Mouse (Mus musculus): Measurements from ENCODE around the gene Spo11.

DNA sequence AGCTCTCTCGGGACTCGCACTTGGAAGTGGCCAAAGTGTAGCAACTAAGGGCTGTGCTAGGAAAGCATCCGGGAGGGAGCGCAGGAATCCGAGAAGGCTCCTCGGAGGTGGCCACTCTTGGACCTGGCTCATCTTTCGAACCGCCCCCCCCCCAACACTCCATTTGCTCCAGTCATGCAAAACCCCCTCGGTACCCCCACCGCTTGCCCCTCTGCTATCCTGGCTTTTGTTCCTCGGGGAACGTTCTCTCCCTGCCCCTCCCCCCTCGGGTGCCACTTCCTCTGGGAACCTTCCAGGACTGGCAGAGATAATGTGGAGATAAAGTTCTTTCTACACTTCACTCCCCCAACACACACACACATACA, 36.7 kb upstream of the Spo11 start:
- TF ChIP-seq POLR2A (IDR thresholded peaks at IDR 0.05; ENCODE audit: low read depth, low read length) (no peak), CTCF (IDR thresholded peaks at IDR 0.05; ENCODE audit: borderline replicate concordance, insufficient read depth, low read length) (no peak)
